Mouse (Mus musculus) layer of hippocampus, postnatal 14 days (tissue): ENCODE results near the gene Bach2. TPM values are rescaled to one million over a fixed set of nuclear protein-coding genes. Genes with fewer than 3 reads are reported as not detected.

Experiments used
- DNase-seq, 2 experiments: peaks; one replicate each; pipeline ENCODE4 v3.0.0; 2021 to 2022; ENCODE audit warnings: low spot score in 2 of 2, mixed read lengths in 1 of 2
- total RNA-seq, 2 experiments: library from RNA; stranded (reverse); gene quantifications; 2 replicates each; pipeline ENCODE4 v1.2.3; 2021

The Bach2 gene
- total RNA-seq, 2 experiments from 2014 or later, result 22.2 to 24.9 TPM

DNA sequence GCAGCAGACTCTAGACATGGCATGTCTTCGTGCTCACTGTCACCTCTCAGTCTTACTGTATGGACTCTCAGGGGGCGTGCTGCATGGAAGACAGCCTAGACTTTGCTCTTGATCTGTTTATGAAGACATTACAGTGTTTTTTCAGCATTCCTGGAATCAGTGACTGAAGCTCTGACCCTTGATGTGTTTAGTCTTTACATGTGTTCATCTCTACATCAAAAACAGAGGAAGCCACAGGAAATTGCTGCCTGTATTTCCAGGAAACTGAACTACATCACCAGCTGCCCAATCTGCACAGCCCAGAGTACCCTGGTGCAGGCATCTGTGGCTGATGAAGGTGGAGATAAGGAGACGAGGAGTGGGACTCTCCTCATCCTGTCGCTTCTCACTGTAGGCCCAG, 52.8 kb downstream of the Bach2 start:
- DNase-seq, result no peak

DNA sequence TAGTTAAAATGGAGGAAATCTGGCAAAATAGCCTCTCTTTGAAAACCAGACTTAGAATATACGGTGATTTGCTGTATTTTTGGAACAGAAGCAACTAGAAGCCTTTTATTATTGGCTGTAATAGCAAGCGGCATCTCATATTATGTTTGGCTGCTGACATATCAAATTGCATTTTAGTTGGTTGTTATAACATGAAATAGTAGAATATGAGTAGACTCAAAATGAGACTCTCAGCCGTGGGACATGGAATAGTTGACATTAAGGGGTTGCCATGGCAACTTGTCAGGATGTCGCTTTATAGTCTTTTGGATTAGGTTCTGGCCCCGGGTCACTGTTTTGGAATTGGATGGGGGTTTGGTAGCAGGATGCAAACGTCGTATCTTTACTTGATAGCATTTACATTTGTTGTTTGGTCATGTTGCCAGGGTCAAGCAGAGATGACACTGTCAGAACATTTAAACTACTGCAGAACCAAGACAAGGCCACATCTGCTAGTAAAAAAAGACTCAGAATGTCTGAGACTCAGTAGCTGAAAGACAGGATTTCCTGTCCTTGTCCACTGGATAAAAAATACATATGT, 55.2 kb downstream of the Bach2 start:
- no peak for DNase-seq

DNA sequence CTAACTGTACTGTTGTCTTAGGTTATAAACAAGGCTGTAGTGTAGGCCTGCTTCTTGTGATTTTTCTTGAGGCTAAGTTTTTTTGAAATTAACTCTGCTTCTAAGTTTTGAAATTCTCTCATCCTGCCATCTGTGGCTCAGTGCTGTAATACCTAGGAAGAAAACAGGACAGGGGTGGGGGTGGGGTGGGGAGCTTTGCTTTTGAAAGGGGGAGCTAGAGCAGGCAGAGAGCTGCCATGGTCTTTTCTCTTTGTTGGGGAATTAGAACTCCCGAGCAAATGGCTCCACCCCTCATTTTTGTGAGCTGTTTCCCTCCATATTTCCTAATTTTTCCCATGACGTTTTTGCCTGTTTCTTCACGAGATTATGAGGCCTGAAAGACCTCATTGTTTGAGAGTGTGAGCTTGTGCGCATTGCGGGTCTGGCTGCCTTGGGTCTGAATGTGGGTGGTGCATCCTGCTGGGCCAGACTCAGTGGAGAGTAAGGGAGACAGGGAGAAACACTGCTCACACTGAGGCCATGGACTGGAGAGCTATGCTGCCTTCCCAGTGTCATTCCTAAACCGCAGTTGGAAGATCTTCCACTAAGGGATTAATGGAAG, 58.6 kb downstream of the Bach2 start:
- no peak for DNase-seq

DNA sequence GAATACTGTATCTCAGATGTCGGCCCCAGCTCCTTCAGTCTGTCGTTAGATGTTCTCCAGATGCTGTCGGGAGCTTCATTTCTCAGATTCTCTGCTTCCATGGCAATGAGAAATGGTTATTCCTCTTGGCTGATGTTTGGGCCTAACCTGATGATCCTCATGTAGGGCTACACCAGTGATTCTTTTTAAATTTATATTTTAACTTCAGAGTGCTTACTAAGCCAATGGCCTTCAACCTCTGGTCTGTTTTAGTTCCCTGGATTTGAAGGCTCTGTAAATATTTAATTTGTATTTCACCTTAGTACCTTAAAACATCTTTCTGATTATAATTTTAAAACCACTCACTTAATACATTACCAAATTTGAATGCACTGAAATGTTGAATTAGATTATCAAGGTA, 60.6 kb downstream of the Bach2 start:
- DNase-seq, result no peak

DNA sequence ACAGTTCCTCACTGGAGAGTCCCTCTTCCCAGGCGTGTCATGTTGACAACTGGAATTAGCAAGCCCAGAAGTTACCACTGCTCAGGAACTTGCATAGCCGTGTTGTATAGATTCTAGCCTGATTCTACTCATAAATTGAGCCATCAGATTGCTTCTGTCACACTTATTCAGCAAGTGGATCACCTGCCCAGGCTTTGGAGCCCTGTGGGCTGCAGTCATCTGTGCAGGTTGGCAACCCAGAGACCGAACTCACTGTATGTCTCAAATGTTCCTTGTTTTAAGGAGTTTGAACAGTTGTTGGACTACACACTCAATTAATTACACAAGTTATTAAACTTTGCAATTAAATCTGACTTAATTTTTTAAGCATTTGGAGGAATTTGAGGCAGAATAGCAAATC, 61.4 kb downstream of the Bach2 start:
- no peak for DNase-seq

DNA sequence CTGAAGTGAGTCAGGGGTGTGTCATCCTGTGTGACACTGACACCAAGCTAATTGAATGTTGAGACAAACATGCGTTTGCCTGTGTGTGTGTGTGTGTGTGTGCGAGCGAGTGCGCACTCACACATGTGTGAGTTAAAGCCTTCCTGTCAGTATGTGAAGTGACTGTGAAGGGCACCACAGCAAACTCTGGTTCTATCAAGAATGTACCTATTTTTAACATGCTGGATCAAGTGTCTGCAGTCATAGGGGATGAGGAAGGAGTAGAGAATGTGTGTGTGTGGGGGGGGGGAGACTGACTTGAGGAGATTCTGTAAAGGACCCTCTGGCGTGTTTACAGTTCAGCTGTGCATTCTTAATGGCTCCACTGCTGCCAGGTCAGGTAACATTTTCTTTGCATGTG, 64.1 kb downstream of the Bach2 start:
- DNase-seq, result no peak

DNA sequence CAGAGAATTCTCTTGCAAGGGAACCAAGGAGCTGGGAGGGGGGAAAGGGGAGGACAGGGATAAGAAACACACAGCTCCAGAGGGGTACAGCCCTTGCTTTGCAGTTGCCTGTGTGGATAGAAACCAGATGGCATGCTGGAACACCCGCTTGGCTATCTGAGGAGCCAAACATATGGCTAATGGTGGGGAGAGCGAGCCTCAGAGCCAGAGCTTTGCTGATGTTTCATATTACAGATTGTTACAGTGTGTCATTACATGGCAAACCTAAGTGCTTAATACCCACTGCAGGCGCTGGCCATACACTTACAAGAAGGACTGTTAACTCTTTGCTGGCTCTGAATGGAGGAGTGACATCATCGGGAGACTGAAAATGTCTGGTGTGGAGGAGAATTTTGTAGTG, 64.5 kb downstream of the Bach2 start:
- DNase-seq, result peak; percentile 50 to 55

DNA sequence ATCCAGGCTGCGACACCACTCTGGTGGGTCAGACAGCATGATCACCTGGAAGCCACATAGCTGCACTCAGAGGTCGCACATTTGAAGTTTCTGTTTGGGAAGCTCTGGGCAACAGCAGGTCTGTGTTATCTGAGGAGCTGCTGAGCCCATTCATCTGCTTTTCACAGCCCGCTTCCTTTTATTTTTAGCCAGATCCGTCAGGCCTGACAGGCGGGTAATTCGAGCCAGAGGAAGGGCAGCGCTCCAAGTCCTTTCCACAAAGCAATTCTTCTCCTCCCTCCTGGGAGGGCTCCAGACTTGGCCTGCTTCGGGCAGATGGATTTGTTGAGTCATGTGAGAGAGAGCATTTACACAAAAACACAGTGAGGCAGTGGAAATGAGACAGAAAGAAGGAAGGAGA, 65.1 kb downstream of the Bach2 start:
- peak; percentile 86 to 97 for DNase-seq

DNA sequence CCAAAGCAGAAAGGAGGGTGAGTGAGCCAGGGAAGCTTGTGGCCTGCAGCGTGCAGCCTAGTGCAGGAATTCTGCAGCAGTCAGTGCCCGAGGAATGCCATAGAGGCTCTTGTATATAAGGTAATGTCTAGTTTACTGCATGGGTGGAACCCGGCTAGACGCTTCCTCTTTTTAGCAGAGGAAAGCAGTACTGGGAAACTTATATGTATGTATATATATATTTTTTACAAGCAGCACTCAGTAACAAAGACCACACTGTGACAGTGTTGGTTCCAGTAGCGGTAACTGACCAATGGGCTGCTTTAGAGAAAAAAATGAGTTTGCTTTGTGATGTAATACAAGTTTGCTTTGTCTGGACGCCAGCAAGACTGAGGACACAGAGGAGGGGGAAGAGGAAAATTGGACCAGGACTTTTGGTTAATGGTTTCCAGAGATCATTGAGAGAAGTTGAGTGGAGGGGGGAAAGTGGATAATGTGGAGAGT, 65.7 kb downstream of the Bach2 start:
- no peak for DNase-seq

DNA sequence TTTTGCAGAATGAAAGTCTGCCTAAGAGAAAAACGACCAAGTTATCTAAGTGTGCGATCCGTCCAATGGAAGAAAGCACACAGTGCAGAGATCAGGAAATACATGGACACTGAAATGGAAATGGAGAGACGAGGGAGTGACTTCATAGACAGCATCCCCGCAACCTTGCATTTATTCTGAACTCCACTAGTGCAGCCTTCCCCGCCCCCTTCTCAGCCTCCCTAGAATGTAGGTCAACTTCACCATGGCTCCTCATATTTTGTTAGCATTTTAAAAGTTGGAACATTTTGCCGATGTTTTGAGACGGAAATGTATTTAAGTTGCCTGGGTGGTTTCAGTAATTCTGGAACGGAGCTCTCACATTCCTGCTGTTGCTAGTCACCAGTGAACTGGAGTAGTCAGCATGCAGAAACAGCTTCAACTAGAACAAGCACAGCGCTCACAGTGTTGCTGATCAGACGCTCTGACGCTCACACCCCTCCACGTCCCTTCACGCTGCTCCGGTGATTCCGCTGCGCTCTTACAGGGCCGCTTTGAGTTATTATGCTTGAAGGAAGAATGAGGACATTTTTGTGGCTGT, 66.5 kb downstream of the Bach2 start:
- no peak for DNase-seq

DNA sequence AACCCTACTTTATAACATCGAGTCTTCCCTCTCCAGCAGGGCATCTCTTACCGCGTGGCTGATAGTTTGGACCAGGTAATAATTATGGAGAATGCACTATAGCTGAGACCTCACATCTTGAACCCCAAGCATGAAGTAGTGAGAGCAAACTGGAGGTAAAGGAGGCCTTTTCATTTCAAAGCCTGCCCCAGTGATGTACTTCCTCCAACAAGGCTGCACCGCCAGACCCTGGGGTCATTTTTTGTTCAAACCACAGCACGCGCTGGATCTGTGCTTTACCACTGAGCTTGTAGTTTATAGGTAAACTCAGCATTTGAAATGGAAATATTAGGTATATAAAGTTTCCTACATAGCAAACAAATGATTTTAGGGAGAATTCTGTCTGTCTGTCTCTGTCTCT, 67.1 kb downstream of the Bach2 start:
- no peak for DNase-seq

DNA sequence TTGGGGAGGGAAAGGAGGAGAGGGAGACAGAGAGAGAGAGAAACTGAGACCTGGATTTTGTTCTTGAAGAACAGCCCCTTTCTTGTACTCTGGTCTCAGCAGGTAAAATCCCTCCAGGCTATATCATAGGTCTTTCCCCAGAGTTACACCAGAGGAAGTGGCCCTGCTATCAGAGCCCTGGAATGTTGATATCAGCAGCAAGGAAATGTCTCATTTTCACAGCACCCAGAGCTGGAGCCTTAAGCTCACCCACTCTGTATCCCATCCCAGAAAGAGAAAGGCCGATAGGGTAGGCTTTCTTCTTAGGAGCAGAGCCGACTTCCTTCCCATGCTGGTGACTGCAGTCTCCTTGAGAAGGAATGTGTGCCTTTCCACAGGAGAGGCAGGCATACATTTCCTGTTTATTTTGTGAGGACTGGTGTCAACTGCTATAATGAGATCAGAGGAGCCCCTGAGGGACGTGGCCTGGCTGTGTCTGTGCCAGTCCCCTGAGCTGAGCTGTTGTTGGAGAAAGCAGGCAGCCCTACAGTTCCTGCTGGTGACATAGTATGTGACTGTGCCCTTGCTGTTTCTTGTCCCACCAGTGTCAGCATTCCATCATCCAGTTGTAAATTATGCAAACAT, 67.7 kb downstream of the Bach2 start:
- DNase-seq, result no peak

DNA sequence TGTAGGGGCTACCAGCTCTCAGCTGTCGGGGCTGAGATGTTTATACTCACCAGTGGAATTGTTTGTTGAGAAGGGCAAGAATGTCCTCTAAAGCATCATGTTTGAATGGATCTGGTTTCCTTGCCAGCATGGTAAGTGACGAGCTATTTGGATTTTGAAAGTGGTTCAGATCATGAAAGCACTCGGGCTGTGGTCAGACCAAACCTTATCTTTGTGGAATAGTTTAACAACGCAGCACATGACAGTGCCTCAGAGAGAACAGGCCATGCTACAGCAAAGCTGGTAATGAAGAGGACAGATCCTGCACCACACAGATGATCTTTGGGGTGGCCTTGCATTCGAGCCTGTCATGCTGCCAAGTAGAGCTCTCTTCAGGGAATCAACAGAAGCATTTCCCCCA, 68.6 kb downstream of the Bach2 start:
- no peak for DNase-seq

DNA sequence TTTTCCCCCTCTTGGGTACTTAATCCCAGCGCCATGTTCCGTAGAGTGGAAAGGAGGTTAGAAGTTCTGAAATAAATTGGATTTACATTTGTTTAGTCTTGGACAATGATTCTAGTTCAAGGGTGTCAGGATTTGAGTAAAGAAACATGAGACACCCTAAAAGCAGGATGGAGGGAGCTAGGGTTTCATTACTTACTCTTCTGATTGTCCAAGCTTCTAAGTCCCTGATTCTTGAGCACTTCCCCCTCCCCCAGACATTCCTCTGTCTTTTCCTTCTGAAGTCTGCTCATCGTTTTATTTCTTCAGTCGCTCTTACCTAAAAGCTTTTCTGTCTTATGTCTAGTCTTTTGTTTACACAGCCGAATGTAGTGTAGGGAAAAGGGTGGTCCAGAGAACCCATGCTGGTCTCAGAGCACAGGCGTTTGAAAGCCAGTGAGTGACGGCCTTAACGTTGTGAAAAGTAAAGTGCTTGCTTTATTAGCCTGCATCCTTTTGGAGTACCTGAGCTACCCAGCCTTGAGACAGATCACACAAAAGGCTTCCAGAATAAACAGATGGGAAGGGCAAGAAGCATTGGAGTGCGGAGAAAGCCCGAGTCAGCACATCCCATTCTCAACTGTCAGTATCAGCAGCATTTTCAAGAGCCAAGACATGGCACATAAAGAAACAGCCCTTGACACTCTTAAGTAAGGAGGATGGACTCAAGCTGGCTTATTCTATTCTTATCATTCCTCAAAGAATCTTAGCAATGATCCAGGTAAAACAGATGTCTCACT, 73.8 kb downstream of the Bach2 start:
- DNase-seq, result no peak

DNA sequence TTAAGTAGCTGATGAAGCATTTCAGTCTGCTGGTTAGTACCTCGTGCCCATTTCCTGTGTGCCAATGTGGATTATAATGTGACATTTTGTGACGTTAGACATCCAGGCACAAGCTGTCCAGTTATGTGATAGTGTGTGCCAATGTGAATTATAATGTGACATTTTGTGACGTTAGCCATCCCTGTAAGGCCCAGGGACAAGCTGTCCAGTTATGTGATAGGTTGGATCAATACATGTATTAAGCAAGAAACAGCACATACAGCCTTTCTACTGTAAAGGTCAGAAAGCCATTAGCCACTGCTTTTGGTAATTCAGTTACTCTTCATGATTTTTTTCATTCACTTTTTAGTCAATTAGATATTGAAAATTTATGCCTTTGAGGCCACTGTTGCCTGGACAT, 76.3 kb downstream of the Bach2 start:
- DNase-seq, result no peak

DNA sequence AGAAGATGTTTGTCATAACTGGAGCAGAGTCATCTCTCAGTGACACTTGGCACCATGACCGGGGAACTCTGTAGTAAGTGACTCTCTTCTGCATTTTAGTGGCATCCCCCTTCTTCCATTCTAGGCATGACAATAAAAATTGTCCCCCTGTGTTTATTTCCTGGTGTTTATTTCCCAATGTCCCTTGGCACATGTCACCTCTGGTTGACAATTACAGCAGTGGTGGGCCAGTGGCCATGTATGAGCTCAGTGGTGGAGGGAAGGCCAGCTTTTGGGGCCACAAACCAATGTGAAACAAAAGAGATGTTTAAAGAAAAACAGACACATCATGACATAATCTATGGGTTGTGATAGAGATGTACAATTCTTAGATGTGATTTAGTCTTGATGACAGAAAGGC, 80.0 kb downstream of the Bach2 start:
- DNase-seq, result no peak

DNA sequence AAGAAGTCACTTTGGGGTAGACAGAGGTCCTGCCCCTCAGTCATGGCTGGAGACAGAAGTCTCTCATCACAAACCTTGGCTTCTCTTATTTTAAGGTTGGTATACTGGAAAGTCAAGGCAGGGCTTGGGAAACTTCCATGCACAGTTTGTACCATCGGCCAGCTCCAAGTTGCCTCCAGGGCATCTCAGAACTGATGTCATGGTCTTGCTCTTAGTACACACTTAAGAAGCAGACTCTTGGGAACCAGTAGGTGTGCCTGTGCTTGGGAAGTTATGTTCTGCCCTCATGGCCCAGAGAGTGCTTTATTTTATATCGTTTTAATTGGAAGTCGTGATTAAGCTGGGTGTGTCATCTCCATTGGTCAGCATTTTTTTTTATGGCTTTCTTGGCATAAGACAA, 80.7 kb downstream of the Bach2 start:
- DNase-seq, result no peak

DNA sequence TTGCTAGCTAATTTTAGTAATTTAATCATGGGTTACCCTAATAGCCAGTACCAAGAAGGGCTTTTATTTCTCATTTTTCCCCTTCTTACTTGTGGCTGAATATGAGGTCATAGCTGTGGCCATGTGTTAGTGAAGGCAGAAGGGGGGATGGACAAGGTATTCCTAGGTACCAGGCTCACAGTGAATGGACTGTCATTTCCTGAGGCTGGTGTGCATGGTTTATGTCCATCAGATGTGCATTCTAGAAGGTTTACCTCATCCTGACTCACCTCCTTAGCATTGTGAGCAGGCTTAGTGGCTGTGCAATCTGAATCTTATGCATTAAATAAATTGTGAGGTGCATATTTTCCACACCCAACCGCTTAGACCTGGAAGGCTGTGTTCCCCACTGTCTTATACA, 81.4 kb downstream of the Bach2 start:
- DNase-seq, result no peak

DNA sequence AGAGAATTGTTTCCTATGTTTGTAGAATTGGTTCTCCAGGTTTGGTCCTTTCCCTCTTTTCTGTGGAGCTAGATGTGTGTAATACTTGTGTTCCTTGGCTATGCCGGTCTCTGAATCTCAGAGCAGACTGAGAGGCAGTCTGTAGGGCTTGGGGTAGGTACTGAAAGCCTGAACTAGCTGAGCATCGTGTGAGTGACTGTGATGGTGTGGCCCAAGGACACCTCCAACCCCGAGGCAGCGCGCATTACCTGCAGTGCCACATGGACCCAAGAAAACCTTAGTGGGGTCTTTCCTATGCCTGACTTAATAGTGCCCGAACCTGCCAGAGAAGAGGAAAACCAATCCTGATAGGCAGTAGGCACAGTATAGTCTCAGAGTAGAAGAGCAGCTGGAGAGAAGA, 85.5 kb downstream of the Bach2 start:
- no peak for DNase-seq

DNA sequence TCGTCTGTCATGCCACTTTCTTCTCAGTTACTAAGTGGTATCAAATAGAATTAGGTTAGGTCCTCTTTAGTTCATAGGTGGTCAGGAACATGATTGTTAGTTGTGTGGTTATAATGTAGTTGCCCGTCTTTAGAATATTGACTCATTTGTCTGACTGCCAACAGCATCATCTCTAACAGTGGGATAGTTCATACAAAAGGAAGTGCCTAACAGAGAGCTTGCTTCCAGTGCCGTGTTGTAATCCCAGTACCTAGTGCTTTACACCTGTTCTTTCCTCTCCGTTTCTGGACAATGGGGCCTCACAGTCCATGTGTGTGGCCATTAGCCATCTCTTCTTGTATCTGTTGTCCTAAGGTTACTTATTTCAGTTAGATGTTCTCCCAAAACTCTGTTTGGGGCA, 86.4 kb downstream of the Bach2 start:
- DNase-seq, result no peak

DNA sequence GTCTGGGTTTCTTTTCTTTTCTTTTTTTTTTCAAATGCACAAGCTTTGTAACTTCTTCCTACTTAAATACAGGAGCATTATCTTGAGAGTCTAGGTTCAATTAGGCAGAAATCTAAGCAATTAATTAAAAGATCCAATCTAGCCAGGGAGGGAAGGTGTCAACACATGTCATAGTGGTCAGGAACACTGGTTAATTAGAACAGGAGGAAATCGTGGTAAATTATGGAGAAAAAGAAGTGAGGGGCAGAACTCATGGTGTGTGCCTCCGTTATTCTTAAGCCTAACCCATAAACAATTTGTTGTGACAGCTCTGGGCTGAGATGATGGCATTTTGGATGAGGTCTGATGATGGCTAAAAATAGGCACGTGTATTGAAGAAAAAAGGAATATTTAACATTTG, 87.0 kb downstream of the Bach2 start:
- DNase-seq, result no peak

DNA sequence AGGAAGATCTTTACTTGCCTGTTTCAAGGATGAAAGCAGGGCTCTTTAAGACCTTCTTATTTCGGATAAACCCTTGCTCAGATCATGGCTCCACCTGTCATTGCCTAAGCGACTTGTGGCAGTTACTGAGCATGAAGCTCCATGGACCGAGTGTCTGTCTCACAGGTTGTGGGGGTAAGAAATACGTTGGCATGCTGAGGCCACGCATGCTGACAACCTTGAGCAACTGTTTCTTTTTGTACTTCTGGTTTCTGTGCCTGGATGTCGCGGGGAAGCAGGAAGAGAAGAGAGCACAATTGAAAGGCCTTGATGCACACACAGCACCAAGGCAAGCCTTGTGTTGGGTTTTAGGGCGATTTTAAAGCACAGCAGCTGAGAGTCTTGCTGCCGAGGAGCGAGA, 87.7 kb downstream of the Bach2 start:
- peak in 1 of 2 experiments; percentile 34 for DNase-seq
